Mouse (Mus musculus) erythroblast, embryonic 14.5 days (primary cell): ENCODE measurements around the gene Ybx3.

Experiments used
- GATA1 ChIP-seq: IDR thresholded peaks from 2 replicates; pipeline ENCODE4 v1.6.1; 2012; ENCODE audit warnings: low read length, inconsistent platforms, mixed read lengths
- TAL1 ChIP-seq: IDR thresholded peaks from 3 replicates; pipeline ENCODE4 v1.6.1; 2012; ENCODE audit warnings: low read length, inconsistent platforms, mixed read lengths

DNA sequence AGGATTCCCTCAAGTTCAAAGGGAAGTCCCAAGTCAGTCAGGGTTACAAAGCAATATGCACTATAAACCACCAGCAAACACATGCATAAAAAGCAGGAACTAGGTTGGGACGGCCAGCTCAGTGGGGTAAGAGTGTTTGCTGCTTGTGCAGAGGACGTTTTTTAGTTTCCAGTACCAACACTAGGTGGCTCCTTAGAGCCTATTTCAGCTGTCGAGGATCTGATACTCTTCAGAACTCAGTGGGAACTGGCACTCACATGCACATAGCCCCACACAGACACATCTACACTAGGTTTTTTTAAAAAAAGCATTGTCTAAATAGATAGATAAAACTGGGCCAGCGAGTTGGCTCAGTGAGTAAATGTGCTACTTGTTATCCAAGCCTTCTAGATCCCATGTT, 21.2 kb downstream of the Ybx3 start:
- TF ChIP-seq TAL1 (no peak), GATA1 (no peak)
